Mouse (Mus musculus): ENCODE measurements around the gene Nrros.
A peak's percentile ranks its signal among the peaks of the same experiment; 100 is the strongest.

Nrros gene

DNA sequence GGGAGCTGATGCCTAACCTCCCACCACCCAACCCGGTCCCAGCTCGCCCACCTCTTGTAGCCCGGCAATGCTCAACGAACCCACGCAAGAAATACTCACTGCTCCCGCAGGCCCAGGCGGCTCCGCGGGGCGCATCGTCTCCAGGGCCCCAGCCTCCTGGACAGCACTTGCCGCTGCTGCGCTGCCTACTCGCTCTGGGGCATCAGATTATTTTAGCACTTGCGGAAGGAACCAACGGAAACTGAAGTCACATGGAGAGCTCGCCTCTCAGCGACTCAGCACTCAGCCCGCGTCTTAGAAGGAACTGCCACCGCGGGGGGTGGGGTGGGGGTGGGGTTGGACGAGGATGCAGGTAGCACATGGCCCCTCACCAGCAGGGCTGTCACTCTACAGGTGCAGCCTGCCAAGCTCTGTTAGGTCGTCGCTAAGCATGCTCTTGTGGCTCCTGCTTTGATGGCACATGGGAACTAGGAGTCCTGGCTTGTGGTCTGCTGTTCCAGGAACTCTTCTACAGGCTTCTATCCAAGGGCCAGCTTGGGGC, at the start of gene Nrros:
Nrros (minus strand) TSS at position 314 of the 541 bp plus-strand sequence.
- peak; percentile 72 to 81 for DNase-seq (ENCODE audit: low spot score in 2 of 2)

DNA sequence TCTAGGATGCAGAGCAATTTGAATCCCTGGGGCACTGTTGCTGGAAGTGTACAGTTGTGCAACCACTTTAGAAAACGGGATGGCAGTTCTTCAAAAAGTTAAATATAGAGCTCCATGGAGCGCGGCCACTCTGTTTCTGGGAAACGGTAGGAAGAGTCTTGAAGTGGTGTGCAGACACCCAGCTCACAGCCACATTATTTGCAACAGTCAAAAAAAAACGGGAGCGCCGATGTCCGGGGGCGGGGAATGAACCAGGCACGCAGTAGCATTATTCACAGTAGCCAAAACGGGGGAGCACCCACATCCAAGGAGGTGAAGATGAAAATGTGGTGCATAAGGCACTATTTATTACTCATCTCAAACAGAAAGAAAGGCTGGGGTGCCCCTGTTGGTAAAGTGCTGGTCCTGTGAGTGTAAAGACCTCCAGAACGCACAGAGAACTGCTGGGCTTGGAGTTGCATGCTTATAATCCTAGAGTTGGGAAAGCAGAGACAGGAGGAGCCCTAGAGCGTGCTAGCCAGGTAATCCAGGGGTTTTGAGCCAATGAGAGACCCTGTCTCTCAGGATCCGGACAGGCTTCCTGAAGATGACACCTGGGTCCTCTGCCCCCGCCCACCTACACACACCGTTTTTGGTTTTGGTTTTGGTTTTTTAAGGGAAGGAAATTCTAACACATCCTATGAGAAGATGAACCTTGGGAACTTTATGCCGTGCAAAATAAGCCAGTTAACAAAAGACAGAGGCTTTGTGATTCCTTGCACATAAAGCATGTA, 49.6 kb upstream of the Nrros start:
- DNase-seq (ENCODE audit: low spot score in 2 of 2) = no peak

DNA sequence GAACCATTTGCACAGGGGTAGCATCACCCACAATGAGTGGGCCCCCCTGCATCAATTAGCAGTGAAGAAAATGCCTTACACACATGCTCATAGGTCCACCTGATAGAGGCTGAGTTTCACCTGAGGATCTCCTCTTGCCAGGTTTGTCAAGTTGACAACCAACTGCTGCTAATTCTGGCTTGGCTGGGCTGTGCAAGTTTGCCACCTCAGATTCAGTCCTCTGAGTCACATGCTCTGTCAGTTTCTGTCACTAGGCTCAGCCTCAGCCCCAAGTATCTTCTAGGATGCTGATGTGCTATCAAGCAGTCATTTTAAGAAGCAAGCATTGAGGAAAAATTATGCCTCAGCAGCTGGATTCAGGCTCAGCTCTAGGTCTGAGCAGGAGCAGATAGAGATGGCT, 48.8 kb upstream of the Nrros start:
- no peak for DNase-seq (ENCODE audit: low spot score in 2 of 2)

DNA sequence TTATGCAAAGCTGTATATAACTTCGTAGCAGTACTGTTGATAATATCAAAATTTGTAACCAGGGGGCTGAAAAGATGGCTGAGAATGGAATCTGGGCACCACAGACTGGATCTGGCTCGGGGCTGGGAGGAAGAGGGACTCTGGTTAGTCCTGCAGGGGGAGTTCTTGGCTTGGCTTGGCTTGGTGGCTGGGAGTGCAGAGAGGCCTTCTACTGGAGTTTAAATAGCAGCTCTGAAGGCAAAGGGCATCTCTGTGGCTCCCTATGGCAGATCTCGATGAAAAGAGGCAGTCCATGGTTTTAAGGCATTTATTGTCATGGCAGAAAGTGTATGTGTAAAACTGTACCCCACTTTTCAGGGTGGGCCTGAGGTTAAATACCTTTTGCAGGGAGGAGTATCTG, 39.5 kb upstream of the Nrros start:
- DNase-seq (ENCODE audit: low spot score in 2 of 2) = no peak

DNA sequence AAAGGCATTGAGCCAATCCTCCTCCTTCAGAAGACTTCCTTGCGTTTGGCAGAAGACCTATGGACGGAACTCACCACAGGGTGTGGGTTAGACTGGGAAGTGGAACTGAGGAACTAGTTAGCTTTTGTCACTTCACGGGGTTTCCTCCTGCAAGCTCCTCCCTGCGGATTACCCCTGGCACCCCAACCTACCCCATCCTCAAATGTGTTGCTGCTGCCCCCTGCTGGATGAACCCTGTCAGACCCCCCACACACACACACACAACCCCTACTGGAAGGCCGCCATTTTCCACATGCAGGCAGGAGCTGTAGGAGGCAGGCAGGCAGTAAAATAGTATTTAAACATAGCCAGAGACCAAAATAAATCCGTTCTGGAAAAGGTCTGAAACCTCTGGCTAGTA, 37.3 kb upstream of the Nrros start:
- peak; percentile 88 to 94 for DNase-seq (ENCODE audit: low spot score in 2 of 2)

DNA sequence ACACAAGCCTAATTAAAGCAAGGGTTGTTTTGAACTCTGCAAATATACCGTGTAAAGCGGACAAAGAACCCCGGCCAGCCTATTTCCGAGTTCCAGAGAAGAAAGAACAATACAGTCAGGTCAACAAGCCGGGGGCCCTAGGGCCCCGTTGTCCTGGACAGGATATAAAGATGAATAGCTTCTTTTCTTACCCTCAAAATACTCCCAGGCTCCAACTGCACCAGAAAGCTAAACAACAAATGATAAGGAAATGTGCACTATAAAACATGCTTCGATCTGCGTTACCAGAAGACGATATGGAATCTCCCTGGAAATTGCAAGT, 35.6 kb upstream of the Nrros start:
- no peak for DNase-seq (ENCODE audit: low spot score in 2 of 2)

DNA sequence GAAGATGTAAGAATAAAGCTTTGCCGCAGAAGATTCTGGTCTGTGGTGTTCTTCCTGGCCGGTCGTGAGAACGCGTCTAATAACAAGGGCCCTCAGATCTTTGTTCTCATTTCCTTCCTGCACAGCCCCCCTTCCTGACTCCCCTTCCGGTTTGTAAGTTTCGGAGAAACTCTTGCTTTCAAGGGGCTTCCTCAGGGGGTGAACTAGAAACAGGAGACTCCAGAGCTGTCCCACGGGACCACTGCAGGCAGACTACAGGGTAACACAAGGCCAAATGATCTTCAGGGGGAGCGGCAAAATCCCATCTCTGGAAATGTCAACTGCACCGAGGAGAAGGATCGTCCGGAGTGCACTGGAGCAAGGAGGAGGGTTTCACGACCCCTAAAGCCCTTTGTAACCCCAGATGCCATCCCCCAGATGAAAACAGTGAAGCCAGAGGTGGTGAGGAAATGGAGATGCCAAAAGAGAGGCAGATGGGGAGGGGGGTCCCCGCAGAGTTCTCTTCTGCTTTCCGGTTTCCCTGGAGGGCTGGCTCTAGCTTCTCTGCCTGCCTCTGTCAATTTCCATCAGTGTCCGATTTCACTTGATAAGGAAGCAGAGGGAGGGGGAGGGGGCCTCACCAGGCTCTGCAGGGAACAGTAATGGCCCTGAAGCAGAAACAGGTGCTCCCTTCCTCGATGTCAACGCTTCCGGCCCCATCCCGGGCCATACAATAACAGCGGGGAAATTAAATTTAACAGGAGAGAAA, 35.0 kb upstream of the Nrros start:
- peak; percentile 34 to 39 for DNase-seq (ENCODE audit: low spot score in 2 of 2)

DNA sequence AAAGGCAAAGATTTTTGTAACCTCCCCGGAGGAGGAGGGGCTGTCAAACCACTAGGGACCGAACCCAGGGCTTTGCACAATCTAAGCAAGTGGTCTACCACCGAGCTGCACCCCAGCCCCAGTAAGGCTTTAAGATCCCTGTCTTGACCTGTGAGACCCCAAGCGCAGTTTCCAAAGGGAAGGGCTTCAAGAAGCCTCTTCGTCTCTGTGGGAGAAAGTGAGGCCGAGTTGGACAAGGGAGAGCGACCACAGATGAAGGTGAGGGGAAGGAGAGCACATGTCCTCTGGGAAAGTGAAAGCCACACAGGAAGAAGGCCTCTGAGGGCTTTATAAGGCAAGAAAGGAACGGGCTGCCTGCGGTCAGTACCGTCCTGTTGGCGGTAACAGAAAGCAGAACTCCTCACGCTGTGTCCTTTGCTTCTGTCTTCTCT, 24.6 kb upstream of the Nrros start:
- peak; percentile 56 to 66 for DNase-seq (ENCODE audit: low spot score in 2 of 2)

DNA sequence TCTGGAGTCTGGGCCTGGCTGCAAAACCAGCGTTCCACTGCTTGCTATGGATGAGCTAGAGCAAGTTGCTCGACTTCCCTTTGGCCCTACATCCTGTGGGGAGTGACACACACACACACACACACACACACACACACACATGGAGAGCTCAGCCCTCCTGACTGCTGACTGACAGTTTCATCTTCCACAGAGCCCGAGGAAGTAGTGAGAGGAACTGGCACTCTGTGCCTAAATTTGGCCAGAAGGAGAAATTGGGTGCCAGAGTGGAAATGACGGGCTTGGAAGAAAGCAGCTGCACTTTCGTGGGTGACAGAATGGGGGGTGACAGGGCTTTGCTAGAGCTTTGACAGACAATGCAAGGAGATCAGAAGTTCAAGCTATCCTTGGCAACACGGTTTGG, 23.7 kb upstream of the Nrros start:
- DNase-seq (ENCODE audit: low spot score in 2 of 2) = no peak

DNA sequence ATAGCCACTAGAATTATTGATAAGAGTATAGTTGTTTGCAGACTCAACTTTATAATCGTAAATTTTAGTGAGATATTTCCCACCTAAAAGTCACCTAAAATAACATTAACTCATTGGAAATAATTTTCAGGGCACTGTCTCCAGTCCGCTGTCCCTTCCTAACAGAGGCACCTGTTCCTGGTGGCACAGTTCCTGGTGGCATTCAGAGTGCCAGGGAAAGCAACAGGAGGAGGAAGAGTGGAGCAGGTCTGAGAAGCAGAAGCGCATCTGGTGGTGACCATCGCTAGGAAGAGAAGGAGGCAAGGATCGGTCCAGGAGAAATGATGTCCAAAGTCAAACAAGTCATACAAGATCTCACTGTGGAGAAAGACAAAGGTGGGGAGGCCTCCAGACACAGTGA, 20.7 kb upstream of the Nrros start:
- DNase-seq (ENCODE audit: low spot score in 2 of 2) = no peak

DNA sequence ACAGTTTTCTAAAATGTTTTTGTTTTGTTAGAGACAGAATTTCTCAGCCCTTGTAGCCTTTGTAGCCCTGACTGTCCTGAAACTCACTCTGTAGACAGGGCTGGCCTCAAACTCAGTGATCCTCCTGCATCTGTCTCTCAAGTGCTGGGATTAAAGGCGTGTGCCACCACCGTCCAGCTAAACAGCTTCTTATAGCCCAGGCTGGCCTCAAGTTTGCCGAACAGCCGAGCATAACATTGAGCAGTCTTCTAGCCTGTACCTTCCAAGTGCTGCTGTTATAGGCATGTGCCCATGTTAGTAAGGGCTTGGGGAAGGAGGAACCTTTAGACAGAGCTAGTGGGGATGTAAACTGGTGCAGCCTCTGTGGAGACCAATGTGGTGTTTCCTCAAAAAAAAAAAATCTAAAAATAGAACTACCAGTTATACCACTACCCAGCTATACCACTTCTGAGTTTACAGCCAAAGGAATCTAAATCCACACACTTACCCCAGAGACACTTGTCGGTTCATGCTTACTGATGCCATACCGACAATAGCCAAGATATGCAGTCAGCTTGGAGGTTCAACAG, 14.0 kb upstream of the Nrros start, which contains the start of gene Bex6:
Bex6 (plus strand) TSS at position 491 of the 569 bp plus-strand sequence.
- DNase-seq (ENCODE audit: low spot score in 2 of 2) = no peak

DNA sequence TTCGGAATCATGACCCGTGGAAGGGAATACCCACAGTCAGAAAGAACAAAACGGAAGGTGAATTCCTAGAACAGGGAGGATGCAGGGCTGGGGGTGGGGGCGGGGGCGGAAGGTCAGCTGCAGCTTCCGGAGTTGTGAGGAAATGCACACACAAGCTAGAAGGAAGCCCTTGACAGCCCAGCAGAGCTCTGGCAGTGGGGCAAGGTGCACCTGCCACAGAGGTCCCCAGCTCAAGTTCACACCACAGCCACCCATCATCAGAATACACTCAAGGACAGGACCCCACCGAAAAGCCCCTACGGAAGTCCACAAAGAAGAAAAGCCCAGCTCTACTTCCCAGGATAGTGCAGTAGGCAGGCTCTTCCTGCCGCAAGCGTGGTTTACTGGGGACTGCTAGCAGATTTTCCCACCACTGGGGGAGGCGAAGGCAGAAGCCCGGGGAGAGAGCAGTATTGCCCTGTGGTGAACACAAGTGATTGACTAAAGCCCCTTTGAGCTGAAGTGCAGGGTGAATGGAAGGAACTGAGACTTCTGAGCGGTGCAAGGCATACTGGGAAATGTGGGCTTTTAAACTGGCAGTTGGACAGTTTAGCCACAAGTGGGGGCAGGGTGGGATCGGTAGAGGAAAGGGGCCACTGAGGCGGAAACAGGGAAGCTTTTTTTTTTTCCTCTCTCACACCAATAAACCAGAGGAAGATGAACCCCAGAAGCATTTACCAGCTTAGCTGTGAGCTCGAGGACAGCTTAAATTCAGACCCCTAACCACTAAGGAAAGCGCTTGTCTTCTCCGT, 11.7 kb upstream of the Nrros start:
- peak; percentile 52 to 59 for DNase-seq (ENCODE audit: low spot score in 2 of 2)

DNA sequence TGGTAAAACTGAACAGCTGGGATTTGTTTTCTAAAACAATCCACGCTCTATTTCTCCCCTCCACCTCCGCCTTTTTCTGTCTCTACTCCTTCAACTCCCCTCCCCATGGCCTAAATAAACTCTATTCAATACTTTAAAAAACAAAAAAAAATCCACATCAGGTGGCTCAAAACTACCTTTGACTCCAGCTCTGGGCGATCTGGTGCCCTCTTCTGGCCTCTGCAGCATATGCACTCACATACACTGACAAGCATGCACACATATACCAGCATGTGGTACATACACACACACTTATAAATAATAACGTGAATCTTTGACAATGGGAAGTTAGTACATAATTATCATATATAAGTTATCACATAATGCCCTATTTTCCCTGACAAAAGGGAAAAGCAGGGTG, 9.6 kb upstream of the Nrros start:
- no peak for DNase-seq (ENCODE audit: low spot score in 2 of 2)

DNA sequence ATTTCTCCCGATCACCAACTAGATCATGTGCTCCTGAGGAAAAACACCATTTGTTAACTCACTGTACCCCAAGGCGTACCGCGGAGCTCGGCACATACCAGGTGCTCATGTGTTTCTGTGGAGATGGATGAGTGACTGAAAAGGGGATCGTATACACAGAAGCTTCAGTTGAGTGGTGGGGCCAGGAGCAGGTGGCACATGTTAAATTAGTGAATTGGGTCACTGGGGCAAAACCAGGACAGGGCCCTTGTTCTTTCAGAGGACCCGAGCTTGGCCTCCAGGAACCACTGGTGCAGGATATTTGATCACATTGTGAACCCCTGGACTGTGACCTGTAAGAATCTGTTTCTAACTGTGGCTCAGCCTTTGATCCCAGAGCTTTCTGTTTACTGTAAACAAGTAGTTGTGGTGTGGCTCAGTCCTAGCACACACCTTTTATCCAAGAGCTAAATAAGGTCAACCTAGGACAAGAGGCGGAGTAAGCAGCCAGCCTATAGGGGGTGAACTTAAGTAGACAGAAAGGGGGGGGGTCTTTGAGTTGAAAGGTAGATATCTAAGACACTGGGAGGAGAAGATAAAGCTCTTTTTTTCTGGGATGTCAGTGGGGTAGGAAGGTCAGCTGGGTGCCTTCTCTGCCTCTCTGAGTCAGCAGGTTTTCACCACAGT, 9.1 kb upstream of the Nrros start:
- no peak for DNase-seq (ENCODE audit: low spot score in 2 of 2)

DNA sequence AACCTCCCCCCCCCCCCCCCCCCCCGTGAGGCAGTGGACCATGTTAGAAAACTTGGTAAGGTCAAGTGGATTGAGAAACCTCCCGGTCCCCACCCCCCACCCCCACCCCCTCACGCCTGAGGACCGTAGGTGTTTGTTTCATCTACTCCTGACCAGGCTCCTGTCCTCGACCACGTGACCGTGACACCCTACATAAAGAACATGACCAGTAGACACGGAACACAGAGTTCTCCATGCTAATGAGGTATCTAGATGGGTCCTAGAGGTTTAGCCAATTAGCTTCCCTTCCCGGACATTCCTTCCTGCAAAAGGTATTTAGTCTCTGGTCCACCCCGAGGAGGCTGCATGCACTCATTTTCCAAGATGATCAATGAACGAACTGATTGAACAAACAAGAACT, 8.0 kb upstream of the Nrros start:
- DNase-seq (ENCODE audit: low spot score in 2 of 2) = no peak

DNA sequence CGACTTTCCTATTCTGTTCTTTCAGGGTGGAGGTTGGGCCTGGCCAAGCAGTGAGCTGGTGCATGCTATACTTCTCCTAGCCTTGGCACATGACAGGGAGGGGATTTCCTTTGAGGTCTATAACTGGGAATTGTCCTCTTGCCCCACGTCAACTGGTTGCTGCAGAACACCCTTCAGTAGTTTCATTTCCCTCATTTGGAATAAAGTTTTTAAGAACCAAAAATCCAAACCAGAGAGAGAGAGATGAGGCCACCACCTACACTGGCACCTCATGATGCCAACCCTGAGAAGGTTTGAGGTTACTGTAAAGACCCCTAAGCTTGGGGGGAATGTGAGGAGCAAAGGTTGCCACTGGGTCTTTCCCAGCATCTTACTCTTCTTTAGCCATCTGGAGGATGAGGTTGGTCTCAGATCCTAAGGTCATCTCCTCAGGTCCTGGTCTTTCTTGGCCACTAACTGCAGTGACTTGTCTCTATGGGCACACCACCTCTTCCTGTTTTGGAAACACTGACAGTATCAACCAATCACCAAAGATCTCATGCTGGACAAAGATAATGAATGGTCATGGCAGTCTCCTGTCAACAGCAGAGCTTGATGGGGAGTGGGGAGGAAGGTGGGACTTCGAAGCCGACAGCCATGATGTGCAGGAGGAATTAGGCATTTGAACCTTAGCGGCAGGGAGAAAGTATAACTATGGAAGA, 5.8 kb upstream of the Nrros start:
- peak in 1 of 2 experiments; percentile 57 for DNase-seq (ENCODE audit: low spot score in 2 of 2)

DNA sequence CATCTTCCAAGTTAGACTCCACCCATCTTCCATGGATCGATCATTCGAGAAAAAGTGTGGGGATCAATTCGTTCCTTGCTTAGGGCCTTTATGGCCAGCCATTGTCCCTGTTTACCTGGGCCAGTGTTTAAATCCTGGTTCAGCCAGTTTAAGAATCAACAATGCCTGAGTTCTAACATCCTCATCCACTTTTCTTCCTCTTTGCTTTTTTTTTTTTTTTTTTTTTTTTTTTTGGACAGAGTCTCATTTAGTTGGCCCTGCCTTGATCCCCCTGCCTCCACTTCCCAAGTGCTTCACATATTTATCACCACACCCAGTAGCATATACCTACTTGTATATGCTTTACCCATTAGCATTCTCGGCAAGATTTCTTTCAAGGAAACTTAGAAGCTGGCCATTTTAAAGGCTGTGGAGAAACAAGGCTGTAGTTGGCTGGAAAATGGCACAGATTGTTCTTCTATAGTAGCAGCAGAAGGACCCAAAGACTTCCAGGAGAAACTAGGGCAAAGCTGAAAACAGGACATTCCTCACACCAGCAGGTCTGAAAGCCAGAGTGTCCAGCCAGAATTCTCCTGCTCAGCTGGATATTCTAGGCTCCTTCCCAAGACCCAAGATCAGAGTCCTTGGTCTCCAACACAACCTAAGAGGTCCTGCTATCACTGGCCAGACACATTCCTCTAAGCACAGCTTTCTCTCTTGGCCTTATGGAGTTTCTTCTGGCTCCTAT, 2.6 kb upstream of the Nrros start:
- no peak for DNase-seq (ENCODE audit: low spot score in 2 of 2)

DNA sequence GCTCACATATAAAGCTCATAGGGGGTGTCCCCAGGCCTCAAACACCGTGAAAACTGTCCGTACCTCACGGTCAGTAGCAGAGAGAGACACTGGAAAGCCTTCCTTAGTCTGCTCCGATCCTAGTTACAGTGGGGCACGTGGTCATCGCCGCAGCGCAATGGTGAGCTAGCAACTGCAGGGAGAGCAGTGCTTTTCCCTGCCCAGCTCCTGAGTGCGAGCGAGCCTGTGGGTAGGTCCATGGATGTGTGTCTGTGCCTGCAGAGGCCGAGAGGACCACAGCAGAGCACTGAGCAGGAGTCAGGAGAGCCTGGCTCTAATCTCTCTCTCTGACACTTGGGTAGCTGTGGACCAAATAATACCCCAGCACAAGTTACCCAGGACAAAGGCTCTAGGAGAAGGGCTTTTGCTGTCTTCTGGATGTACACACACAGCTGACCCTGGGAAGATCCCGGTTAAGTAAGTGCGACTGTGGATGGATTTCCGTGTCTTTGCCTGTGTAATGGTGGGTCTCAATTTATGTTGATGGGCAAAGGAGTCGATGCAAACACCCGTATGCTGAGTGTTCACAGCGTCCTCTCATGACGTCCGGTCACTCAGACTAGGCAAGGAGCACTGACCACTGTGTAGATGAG, 882 bp downstream of the Nrros start:
- DNase-seq (ENCODE audit: low spot score in 2 of 2) = peak in 1 of 2 experiments; percentile 6

DNA sequence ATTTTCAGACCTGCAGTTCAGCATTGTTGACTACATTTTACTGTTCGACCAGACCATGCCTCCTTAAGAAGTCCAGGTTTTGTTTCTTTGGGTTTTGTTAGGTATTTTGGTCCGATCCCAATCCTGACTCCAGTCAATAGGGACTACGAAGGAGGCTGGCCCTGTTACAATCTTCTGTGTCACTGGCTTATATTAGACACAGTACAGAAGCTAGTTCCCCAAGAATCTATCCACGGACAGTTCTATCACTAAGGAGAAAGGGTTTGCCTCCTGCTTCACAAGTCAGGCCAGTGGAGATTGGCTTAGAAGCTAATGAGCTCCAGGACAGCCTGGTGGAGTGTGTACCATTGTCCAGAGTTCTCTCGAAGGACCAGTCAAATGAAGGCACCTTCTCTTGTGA, 1.5 kb downstream of the Nrros start:
- no peak for DNase-seq (ENCODE audit: low spot score in 2 of 2)

DNA sequence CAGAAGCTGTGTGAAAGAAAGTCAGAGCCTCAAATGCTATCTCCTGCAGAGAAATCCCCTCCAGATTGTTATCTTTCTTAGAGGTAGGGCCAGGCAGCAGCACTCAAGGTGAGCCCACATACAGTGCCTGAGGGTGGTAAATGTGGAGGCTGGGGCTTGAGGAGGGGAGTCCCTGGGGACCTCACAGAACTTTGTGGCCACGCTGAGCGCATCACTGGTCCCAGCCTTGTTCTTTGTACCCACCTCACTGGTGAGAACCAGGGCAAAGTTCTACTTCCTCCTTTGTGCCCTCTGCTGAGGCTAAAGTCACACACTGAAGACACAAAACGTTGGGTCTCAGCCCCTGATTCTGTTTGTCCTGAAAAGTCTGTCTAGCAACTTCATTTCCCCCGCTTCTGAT, 2.0 kb downstream of the Nrros start:
- peak; percentile 61 to 88 for DNase-seq (ENCODE audit: low spot score in 2 of 2)
